Mouse (Mus musculus): ENCODE results near the gene Angel1. TPM values are rescaled to one million over a fixed set of nuclear protein-coding genes. Genes with fewer than 3 reads are reported as not detected.

Gene Angel1
- 2.0 and 2.4 TPM in 2 replicates for polyA plus RNA-seq (2012; rRNA removed)

GRCm38 (mm10) chr12:86726120-86726640 is at the start of gene Angel1:
Gene Angel1, minus strand, starts transcription at chr12:86726460.
- under 1% methylated on average over 44 of the region's 44 CpGs for WGBS
- no peak within 1 kb of the TSS for H3K27ac ChIP-seq (ENCODE audit: insufficient read depth, low read depth, low read length)
- TF ChIP-seq CTCF (IDR thresholded peaks at IDR 0.05; ENCODE audit: extremely low read depth, insufficient read length, insufficient replicate concordance, low read depth, low read length) (no peak), POLR2A (IDR thresholded peaks at IDR 0.05; ENCODE audit: low read depth, low read length) (peak; percentile 64)

DNA sequence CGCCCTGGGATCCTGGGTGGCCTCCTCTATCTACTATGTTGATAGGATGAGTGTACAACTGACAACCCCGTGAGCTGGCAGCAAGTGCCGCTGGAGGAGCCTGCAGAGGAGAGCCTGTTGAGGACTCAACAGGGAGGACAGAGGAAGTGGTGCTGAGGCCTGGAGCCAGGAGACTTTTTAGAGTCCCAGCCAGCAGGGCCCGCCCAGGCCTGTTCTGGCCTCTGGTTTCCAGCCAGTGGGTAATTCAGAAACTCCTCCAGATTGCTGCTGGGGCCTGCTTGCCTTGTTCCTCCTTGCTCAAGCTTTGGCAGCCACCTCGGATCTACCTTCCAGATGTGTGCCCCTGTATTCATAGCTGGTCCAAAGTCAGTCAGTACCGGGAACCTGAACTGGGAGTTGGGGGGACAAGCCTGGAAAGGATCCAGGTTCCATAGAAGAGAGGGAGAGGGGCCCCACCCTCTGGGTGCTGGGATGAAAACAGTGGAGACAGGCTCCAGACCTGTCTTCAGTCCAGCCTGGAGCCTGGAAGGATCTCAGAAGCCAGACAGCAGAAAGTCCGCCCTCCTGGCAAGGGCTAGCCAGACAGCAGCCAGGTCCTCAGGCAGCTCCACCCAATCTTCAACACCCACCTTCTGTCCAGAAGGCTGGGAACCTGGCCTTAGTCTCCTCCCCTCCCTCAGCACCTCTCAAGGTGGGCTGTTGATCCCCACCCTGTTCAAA is 49.5 kb upstream of the Angel1 start:
- H3K4me3 ChIP-seq (ENCODE audit: low read depth, low read length) = no peak overlapping the region
- no peaks in the 10 kb centered on the region for H3K4me1 ChIP-seq (ENCODE audit: control insufficient read depth, insufficient read depth, insufficient read length, low read length)
- 70% methylated on average over 7 of the region's 7 CpGs for WGBS
- H3K27ac ChIP-seq (ENCODE audit: insufficient read depth, low read depth, low read length) = peak overlapping the region; percentile 70
- no peak for TF ChIP-seq CTCF (IDR thresholded peaks at IDR 0.05; ENCODE audit: extremely low read depth, insufficient read length, insufficient replicate concordance, low read depth, low read length)
- no peak for TF ChIP-seq POLR2A (IDR thresholded peaks at IDR 0.05; ENCODE audit: low read depth, low read length)
- no peaks in the 10 kb centered on the region for H3K36me3 ChIP-seq (ENCODE audit: control insufficient read depth, insufficient read depth, low read length)
- no peaks in the 10 kb centered on the region for H3K27me3 ChIP-seq (ENCODE audit: control insufficient read depth, insufficient read depth, low read length)

More at GRCm38 (mm10) chr12:86726120-86726640, at the start of gene Angel1:
- H3K4me1 ChIP-seq (ENCODE audit: control insufficient read depth, insufficient read depth, insufficient read length, low read length) = no peaks in the 10 kb centered on the region
- H3K36me3 ChIP-seq (ENCODE audit: control insufficient read depth, insufficient read depth, low read length) = no peaks in the 10 kb centered on the region
- no peaks in the 10 kb centered on the region for H3K27me3 ChIP-seq (ENCODE audit: control insufficient read depth, insufficient read depth, low read length)
- H3K4me3 ChIP-seq (ENCODE audit: low read depth, low read length) = peak within 1 kb of the TSS; percentile 67

DNA sequence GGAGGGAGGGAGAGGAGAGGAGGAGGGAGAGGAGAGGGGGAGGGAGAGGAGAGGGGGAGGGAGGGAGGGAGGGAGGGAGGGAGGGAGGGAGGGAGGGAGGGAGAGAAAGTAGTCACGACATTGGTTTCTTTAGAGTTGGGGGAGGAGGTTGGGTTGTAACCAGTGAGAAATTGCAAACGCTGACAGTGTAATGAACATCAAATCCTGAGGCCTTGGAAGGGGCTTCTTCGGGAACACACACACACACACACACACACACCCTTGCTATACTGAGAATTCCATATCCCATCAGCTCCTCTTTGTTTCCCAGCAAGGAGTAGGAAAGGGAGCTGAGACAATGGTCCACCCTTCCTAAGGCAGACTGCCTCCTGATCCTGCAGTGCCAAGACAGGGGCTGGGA is 46.3 kb upstream of the Angel1 start:
- no peaks in the 10 kb centered on the region for H3K36me3 ChIP-seq (ENCODE audit: control insufficient read depth, insufficient read depth, low read length)

GRCm38 (mm10) chr12:86771823-86772427 is 45.7 kb upstream of the Angel1 start:
- WGBS = 8% methylated on average over 12 of the region's 12 CpGs
- Histone ChIP-seq H3K4me3 (ENCODE audit: low read depth, low read length) (no peak overlapping the region), H3K36me3 (ENCODE audit: control insufficient read depth, insufficient read depth, low read length) (no peaks in the 10 kb centered on the region), H3K4me1 (ENCODE audit: control insufficient read depth, insufficient read depth, insufficient read length, low read length) (no peaks in the 10 kb centered on the region), H3K27me3 (ENCODE audit: control insufficient read depth, insufficient read depth, low read length) (no peaks in the 10 kb centered on the region), H3K27ac (ENCODE audit: insufficient read depth, low read depth, low read length) (no peak overlapping the region)
- TF ChIP-seq POLR2A (IDR thresholded peaks at IDR 0.05; ENCODE audit: low read depth, low read length) = no peak
- TF ChIP-seq CTCF (IDR thresholded peaks at IDR 0.05; ENCODE audit: extremely low read depth, insufficient read length, insufficient replicate concordance, low read depth, low read length) = peak; percentile 89; the same call in 1 of the 2 replicates

More for the DNA sequence above, 46.3 kb upstream of the Angel1 start:
- no peaks in the 10 kb centered on the region for H3K4me1 ChIP-seq (ENCODE audit: control insufficient read depth, insufficient read depth, insufficient read length, low read length)
- WGBS = 32% methylated on average over 3 of the region's 3 CpGs
- TF ChIP-seq POLR2A (IDR thresholded peaks at IDR 0.05; ENCODE audit: low read depth, low read length) = no peak
- TF ChIP-seq CTCF (IDR thresholded peaks at IDR 0.05; ENCODE audit: extremely low read depth, insufficient read length, insufficient replicate concordance, low read depth, low read length) = no peak
- no peaks in the 10 kb centered on the region for H3K27me3 ChIP-seq (ENCODE audit: control insufficient read depth, insufficient read depth, low read length)
- H3K4me3 ChIP-seq (ENCODE audit: low read depth, low read length) = no peak overlapping the region
- H3K27ac ChIP-seq (ENCODE audit: insufficient read depth, low read depth, low read length) = no peak overlapping the region

DNA sequence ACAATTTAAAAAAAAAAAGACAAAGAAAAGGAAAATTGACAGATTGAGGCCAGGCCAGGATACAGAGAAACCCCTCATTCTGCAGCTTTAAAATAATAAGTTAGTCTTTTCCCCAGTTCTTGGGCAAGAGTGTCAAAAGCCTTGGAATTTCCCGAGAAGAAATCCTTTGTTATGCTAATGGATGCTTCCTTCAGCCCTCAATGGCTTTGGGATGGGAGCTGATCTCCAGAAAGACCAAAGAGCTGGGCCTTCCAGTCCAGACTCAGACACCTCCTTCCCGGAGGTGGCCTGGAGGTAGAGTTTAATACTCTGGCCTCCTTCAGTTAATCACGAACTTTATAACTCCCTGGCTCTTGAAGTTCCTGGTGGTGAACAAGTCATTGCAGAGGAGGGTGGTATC is 44.7 kb upstream of the Angel1 start:
- TF ChIP-seq POLR2A (IDR thresholded peaks at IDR 0.05; ENCODE audit: low read depth, low read length) = no peak
- TF ChIP-seq CTCF (IDR thresholded peaks at IDR 0.05; ENCODE audit: extremely low read depth, insufficient read length, insufficient replicate concordance, low read depth, low read length) = no peak
- WGBS = 50% methylated on average over 3 of the region's 3 CpGs

DNA sequence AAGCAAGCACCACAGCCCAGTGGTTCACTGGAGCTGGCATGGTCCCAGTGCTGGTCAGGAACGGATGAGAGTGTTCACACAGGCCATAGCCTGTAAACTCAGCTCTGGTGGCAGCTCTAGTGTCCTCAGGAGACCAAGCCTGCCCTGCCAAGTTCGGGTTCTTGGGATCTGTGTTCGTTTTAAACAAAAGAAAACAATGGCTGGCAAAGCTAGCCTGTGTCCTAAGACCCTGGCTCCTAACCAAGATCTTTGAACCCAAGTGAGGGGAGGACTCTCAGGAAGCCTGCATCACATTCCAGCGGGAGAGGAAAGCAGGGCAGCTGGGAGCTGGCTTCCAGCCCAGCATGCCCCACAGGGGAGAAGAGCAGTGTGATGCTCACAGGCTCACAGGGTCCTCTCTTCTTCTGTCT is 44.0 kb upstream of the Angel1 start:
- WGBS = 16% methylated on average over 4 of the region's 4 CpGs
- H3K27me3 ChIP-seq (ENCODE audit: control insufficient read depth, insufficient read depth, low read length) = no peaks in the 10 kb centered on the region
- H3K36me3 ChIP-seq (ENCODE audit: control insufficient read depth, insufficient read depth, low read length) = no peaks in the 10 kb centered on the region
- no peaks in the 10 kb centered on the region for H3K4me1 ChIP-seq (ENCODE audit: control insufficient read depth, insufficient read depth, insufficient read length, low read length)
- TF ChIP-seq CTCF (IDR thresholded peaks at IDR 0.05; ENCODE audit: extremely low read depth, insufficient read length, insufficient replicate concordance, low read depth, low read length) (no peak), POLR2A (IDR thresholded peaks at IDR 0.05; ENCODE audit: low read depth, low read length) (no peak)
- H3K4me3 ChIP-seq (ENCODE audit: low read depth, low read length) = no peak overlapping the region
- 0 out of 2 replicates have a peak overlapping the region, but pooled peaks have one; percentile 12 for H3K27ac ChIP-seq (ENCODE audit: insufficient read depth, low read depth, low read length)

More for the DNA sequence above, 44.7 kb upstream of the Angel1 start:
- H3K27ac ChIP-seq (ENCODE audit: insufficient read depth, low read depth, low read length) = peak overlapping the region; percentile 9; the same call in 1 of the 2 replicates
- H3K4me3 ChIP-seq (ENCODE audit: low read depth, low read length) = no peak overlapping the region
- no peaks in the 10 kb centered on the region for H3K27me3 ChIP-seq (ENCODE audit: control insufficient read depth, insufficient read depth, low read length)
- H3K4me1 ChIP-seq (ENCODE audit: control insufficient read depth, insufficient read depth, insufficient read length, low read length) = no peaks in the 10 kb centered on the region
- no peaks in the 10 kb centered on the region for H3K36me3 ChIP-seq (ENCODE audit: control insufficient read depth, insufficient read depth, low read length)

DNA sequence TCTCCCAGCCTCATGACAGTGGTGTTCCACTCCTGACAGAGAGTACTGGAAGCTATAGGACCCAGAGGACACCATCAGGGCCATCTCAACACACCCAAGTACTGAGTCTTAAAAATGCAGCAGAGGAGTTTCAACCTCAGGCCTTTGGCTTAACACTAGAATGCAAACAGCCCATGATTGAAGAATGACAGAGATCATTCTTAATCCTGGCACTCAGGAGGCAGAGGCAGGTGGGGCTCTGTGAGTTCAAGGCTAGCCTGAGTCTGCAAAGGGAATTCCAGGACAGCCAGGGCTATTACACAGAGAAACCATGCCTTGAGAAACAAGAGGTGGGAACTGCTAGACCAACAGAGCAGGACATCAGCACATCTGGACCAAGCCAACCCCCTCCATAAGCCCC is 43.6 kb upstream of the Angel1 start:
- Histone ChIP-seq H3K36me3 (ENCODE audit: control insufficient read depth, insufficient read depth, low read length) (no peaks in the 10 kb centered on the region), H3K27me3 (ENCODE audit: control insufficient read depth, insufficient read depth, low read length) (no peaks in the 10 kb centered on the region), H3K4me1 (ENCODE audit: control insufficient read depth, insufficient read depth, insufficient read length, low read length) (no peaks in the 10 kb centered on the region), H3K27ac (ENCODE audit: insufficient read depth, low read depth, low read length) (no peak overlapping the region; the same call in 1 of the 2 replicates), H3K4me3 (ENCODE audit: low read depth, low read length) (no peak overlapping the region)
- TF ChIP-seq POLR2A (IDR thresholded peaks at IDR 0.05; ENCODE audit: low read depth, low read length) = no peak
- no peak for TF ChIP-seq CTCF (IDR thresholded peaks at IDR 0.05; ENCODE audit: extremely low read depth, insufficient read length, insufficient replicate concordance, low read depth, low read length)
